Mouse (Mus musculus) large intestine, adult 2 months (tissue): ENCODE measurements around the gene Ttll7. TPM values are rescaled to one million over a fixed set of nuclear protein-coding genes. Genes with fewer than 3 reads are reported as not detected.

ENCODE experiments used
- DNase-seq: peaks from one replicate; pipeline ENCODE4 v3.0.0-alpha.2; 2012; ENCODE audit warnings: low read depth, low spot score
- WGBS: fragments of 180-500 bp; shearing (Covaris S2); methylation state at CpG from one replicate; pipeline ENCODE4 v1.1.7; 2018; 5-methylcytosine and 5-hydroxymethylcytosine counted together
- polyA plus RNA-seq: library from polyadenylated mRNA; depleted of rRNA; stranded (reverse); fragments of >200 nt; gene quantifications from 2 replicates; pipeline ENCODE4 v1.2.3, GENCODE M21; 2012; rRNA removed

Ttll7 gene
- polyA plus RNA-seq, 1 experiment, result 1.4 TPM

- DNase-seq, result no peak
- WGBS, result 80% methylated on average over 4 of the region's 4 CpGs
Observed at GRCm38 (mm10) chr3:146967834-146968233, 115.7 kb downstream of the Ttll7 start.

GRCm38 (mm10) chr3:146978272-146978671 is 126.1 kb downstream of the Ttll7 start:
- 83% methylated on average over 3 of the region's 3 CpGs for WGBS
- no peak for DNase-seq

- no peak for DNase-seq
- WGBS, result 24% methylated on average over 26 of the region's 26 CpGs
Observed at GRCm38 (mm10) chr3:146993834-146994669, 141.9 kb downstream of the Ttll7 start.

GRCm38 (mm10) chr3:146994670-146995415 is 142.7 kb downstream of the Ttll7 start:
- 52% methylated on average over 15 of the region's 15 CpGs for WGBS
- no peak for DNase-seq

GRCm38 (mm10) chr3:146999148-146999547 is 147.0 kb downstream of the Ttll7 start:
- WGBS, result 82% methylated on average over 2 of the region's 2 CpGs

GRCm38 (mm10) chr3:147000963-147001362 is 148.8 kb downstream of the Ttll7 start:
- 70% methylated on average over 3 of the region's 3 CpGs for WGBS
- no peak for DNase-seq

More at GRCm38 (mm10) chr3:146999148-146999547, 147.0 kb downstream of the Ttll7 start:
- DNase-seq, result no peak

GRCm38 (mm10) chr3:147001557-147001956 is 149.4 kb downstream of the Ttll7 start:
- WGBS, result 65% methylated on average over 3 of the region's 3 CpGs
- DNase-seq, result no peak

GRCm38 (mm10) chr3:147016506-147016905 is 164.3 kb downstream of the Ttll7 start:
- no peak for DNase-seq
- WGBS, result 87% methylated on average over 6 of the region's 6 CpGs

GRCm38 (mm10) chr3:147019506-147019905 is 167.3 kb downstream of the Ttll7 start:
- WGBS, result 62% methylated on average over 5 of the region's 5 CpGs
- DNase-seq, result no peak

GRCm38 (mm10) chr3:147026248-147026647 is 174.1 kb downstream of the Ttll7 start:
- WGBS, result 87% methylated on average over 5 of the region's 5 CpGs
- DNase-seq, result no peak

- WGBS, result 87% methylated on average over 7 of the region's 7 CpGs
- no peak for DNase-seq
Observed at GRCm38 (mm10) chr3:147028382-147028781, 176.2 kb downstream of the Ttll7 start.

GRCm38 (mm10) chr3:147029718-147030117 is 177.6 kb downstream of the Ttll7 start:
- 75% methylated on average over 11 of the region's 11 CpGs for WGBS
- no peak for DNase-seq

GRCm38 (mm10) chr3:147030266-147030880 is 178.2 kb downstream of the Ttll7 start:
- 53% methylated on average over 11 of the region's 11 CpGs for WGBS

More at GRCm38 (mm10) chr3:147030266-147030880, 178.2 kb downstream of the Ttll7 start:
- no peak for DNase-seq

Other genes with a start within 250 kb of the Ttll7 start
- not detected in 2 replicates for gene Dnase2b, start 236.8 kb upstream of the Ttll7 start, polyA plus RNA-seq
- gene 4930503B20Rik, start 201.1 kb upstream of the Ttll7 start, polyA plus RNA-seq, result not detected in 2 replicates
- gene Samd13, start 166.8 kb upstream of the Ttll7 start, polyA plus RNA-seq, result 0.31 TPM in 1 of 2 replicates, not detected in the other
- gene Prkacb, start 39.4 kb upstream of the Ttll7 start, polyA plus RNA-seq, result 10.1 and 11.6 TPM in 2 replicates